Mouse (Mus musculus) thymus, adult 2 months (tissue): ENCODE measurements around the gene Grin1. TPM values are rescaled to one million over a fixed set of nuclear protein-coding genes. Genes with fewer than 3 reads are reported as not detected.

Experiments used
- DNase-seq: peaks from one replicate; pipeline ENCODE4 v3.0.0; 2021
- H3K27ac ChIP-seq: fragments of 200-500 bp; 2 replicates; pipeline ENCODE4 v1.5.1; 2012; ENCODE audit warnings: low read length, control low read depth; ENCODE audit not compliant: control insufficient read depth, insufficient read depth
- H3K27me3 ChIP-seq: fragments of 200-500 bp; 2 replicates; pipeline ENCODE4 v1.6.1; 2012; ENCODE audit warnings: mild to moderate bottlenecking, low read length, moderate library complexity, mixed read lengths; ENCODE audit not compliant: control insufficient read depth, insufficient read depth
- H3K36me3 ChIP-seq: fragments of 200-500 bp; 2 replicates; pipeline ENCODE4 v1.6.1; 2012; ENCODE audit warnings: mild to moderate bottlenecking, low read length, moderate library complexity; ENCODE audit not compliant: control insufficient read depth, insufficient read depth
- H3K4me1 ChIP-seq: fragments of 200-500 bp; replicated peaks from 2 replicates; pipeline ENCODE4 v1.6.1; 2012; ENCODE audit warnings: low read length; ENCODE audit not compliant: control insufficient read depth, insufficient read depth
- H3K4me3 ChIP-seq: fragments of 200-500 bp; 2 replicates; pipeline ENCODE4 v1.5.1; 2012; ENCODE audit warnings: mild to moderate bottlenecking, low read length, control low read depth, moderate library complexity; ENCODE audit not compliant: control insufficient read depth, insufficient read depth
- CTCF ChIP-seq: fragments of 200-500 bp; IDR thresholded peaks from 2 replicates; pipeline ENCODE4 v1.5.1; 2012; ENCODE audit warnings: mild to moderate bottlenecking, control low read depth, low read length, moderate library complexity, borderline replicate concordance; ENCODE audit not compliant: control insufficient read depth, poor library complexity, insufficient read depth; ENCODE audit errors: extremely low read depth
- POLR2A ChIP-seq: fragments of 200-500 bp; IDR thresholded peaks from 2 replicates; pipeline ENCODE4 v1.6.1; 2012; ENCODE audit warnings: mild to moderate bottlenecking, low read length, control low read depth, moderate library complexity; ENCODE audit not compliant: control insufficient read depth, poor library complexity, insufficient read depth; ENCODE audit errors: extremely low read depth
- WGBS: fragments of 180-500 bp; shearing (Covaris S2); methylation state at CpG from one replicate; pipeline ENCODE4 v1.1.7; 2018; 5-methylcytosine and 5-hydroxymethylcytosine counted together
- polyA plus RNA-seq: library from polyadenylated mRNA; depleted of rRNA; stranded (reverse); fragments of >200 nt; gene quantifications from 2 replicates; pipeline ENCODE4 v1.2.3, GENCODE M21; 2012; rRNA removed

The Grin1 gene
- polyA plus RNA-seq, result 0.50 TPM in 2 replicates

GRCm38 (mm10) chr2:25318971-25319773 lies at the start of gene Grin1:
Gene Grin1, minus strand, starts transcription at chr2:25319187.
- H3K27ac ChIP-seq, result no peak within 1 kb of the TSS
- TF ChIP-seq CTCF (no peak), POLR2A (no peak)
- H3K36me3 ChIP-seq, result no peaks in the 10 kb centered on the region
- peak; percentile 63 for DNase-seq
- no peaks in the 10 kb centered on the region; the same call in 1 of the 2 replicates for H3K27me3 ChIP-seq
- no peak within 1 kb of the TSS for H3K4me3 ChIP-seq
- 13% methylated on average over 58 of the region's 58 CpGs for WGBS
- H3K4me1 ChIP-seq, result peaks cover 8% of the 10 kb centered on the region

DNA sequence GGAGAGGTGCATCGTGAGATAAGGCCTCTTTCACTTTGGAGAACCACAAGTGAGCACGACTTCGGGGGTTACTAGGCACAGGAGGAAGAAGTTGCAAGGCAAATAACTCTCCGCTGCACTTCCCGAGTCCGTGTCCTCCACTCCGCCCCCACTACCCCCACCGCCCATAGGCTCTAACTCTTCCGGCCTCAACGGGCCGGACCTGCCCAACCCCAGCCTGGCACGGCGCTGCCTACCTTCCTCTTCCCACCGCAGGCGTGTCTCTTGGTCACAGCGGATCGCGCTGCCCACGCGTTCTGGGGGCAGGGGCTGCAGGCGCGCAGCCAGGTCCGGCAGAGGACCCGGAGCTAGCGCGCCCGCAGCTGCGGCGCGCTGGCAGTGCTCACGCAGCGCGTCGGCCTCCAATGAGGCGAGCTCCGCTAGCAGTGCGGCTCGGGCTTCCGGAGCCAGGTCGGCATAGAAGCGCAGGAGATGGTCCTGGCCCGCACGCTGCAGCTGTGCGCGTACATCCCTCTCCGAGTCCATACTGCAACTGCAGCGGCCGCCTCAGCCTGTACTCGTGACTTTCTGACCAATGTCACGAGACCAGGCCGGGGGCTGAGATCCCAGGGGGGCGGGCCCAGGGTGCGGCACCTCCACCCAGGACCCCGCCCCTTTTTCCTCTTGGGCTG lies 46.2 kb upstream of the Grin1 start, which contains the start of gene Uap1l1:
Uap1l1 (minus strand) TSS at position 592 of the 671 bp plus-strand sequence.
- DNase-seq, result peak; percentile 58
- Histone ChIP-seq H3K27ac (no peak within 1 kb of the TSS), H3K4me3 (peak within 1 kb of the TSS; percentile 91), H3K27me3 (no peaks in the 10 kb centered on the region), H3K36me3 (no peaks in the 10 kb centered on the region), H3K4me1 (peaks cover 11% of the 10 kb centered on the region)
- under 1% methylated on average over 54 of the region's 54 CpGs for whole genome bisulfite sequencing
- TF ChIP-seq POLR2A (peak; percentile 40; the same call in 1 of the 2 replicates), CTCF (peak; percentile 53; the same call in 1 of the 2 replicates)

DNA sequence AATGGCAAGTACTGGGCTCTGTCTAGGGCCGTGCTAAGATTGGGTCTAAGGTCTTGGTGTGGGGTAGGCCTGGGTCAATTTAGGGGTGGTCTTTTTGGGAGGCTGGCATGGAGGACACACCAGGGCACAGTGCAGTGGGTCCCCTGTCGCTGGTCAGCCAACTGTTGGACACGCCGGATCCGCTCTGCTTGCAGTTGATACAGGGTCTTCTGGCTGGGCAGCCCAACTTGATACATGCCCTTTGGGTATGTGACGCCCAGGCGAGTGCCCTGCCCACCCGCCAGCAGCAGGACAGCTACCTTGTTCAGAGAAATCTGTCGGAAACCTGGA lies 45.7 kb upstream of the Grin1 start:
- DNase-seq, result no peak
- no peaks in the 10 kb centered on the region for H3K36me3 ChIP-seq
- H3K4me3 ChIP-seq, result peak overlapping the region; percentile 91
- TF ChIP-seq POLR2A (no peak), CTCF (no peak)
- no peaks in the 10 kb centered on the region for H3K27me3 ChIP-seq
- peaks cover 11% of the 10 kb centered on the region for H3K4me1 ChIP-seq
- WGBS, result 41% methylated on average over 9 of the region's 9 CpGs
- H3K27ac ChIP-seq, result no peak overlapping the region

DNA sequence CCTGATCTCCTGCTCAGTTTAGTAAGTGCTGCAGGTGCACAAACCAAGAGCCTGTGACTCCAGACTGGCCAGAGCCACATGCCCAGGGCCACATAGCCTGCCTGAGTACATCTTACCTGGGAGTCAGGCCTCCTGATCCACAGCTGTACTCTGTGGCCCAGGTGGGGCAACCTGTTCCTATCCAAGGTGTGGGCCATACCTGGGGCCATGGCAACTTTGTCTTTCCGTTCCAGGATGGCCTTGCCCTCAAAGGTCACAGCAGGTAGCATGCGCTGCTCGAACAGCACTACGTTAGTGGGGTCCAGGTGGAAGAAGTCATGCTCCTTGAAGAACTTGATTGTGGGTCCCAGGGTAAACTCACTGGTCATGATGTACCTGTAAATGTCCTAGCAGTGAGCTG lies 45.3 kb upstream of the Grin1 start:
- 97% methylated on average over 4 of the region's 4 CpGs for WGBS
- TF ChIP-seq POLR2A (no peak), CTCF (no peak)
- peaks cover 11% of the 10 kb centered on the region for H3K4me1 ChIP-seq
- no peaks in the 10 kb centered on the region for H3K27me3 ChIP-seq
- no peak overlapping the region for H3K27ac ChIP-seq
- H3K4me3 ChIP-seq, result no peak overlapping the region
- no peak for DNase-seq
- H3K36me3 ChIP-seq, result no peaks in the 10 kb centered on the region

DNA sequence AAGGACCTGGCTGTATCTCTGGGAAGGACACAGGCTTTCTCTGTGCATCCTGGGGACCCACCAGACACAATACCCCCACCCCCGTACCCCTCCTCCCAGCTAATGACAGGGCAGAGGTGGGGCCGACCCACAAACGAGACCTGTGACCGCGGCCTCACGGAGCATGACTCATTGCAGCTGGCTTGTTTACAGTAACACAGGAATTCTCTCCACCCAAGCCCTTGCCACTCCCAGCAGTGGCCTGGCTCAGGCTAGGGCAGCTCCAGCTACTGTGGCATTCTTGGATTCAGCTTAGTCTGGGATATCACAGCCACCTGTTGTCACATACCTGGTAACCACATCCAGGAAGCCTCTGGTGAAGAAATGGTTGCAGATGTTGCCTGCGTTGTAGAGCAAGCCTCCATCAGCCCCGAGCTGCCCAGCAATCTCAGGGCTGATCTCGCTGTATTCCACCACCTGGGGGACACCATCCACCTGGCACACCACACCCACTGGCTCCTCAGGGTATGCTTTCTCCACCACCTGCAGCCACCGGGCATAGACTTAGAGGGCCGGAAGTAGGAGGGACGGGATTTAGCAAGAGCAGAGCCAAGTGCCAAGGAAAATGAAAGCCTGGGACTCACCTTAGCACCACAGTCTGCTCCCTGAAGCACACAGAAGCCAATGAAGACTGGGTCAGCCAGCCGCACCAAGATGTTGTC lies 44.6 kb upstream of the Grin1 start:
- Histone ChIP-seq H3K27me3 (no peaks in the 10 kb centered on the region), H3K27ac (no peak overlapping the region), H3K4me1 (peaks cover 11% of the 10 kb centered on the region), H3K36me3 (no peaks in the 10 kb centered on the region), H3K4me3 (no peak overlapping the region)
- WGBS, result 68% methylated on average over 13 of the region's 13 CpGs
- no peak for DNase-seq
- TF ChIP-seq CTCF (no peak), POLR2A (no peak)

GRCm38 (mm10) chr2:25359848-25360247 lies 40.9 kb upstream of the Grin1 start:
- Histone ChIP-seq H3K27me3 (no peaks in the 10 kb centered on the region), H3K4me3 (no peak overlapping the region), H3K4me1 (peaks cover 23% of the 10 kb centered on the region), H3K27ac (no peak overlapping the region), H3K36me3 (no peaks in the 10 kb centered on the region)
- no peak for TF ChIP-seq CTCF
- TF ChIP-seq POLR2A, result no peak
- WGBS, result 88% methylated on average over 4 of the region's 4 CpGs
- no peak for DNase-seq
